Mouse (Mus musculus): Measurements from ENCODE around the gene Uqcrh. TPM values are rescaled to one million over a fixed set of nuclear protein-coding genes. Genes with fewer than 3 reads are reported as not detected.

Gene Uqcrh
- total and polyA plus RNA-seq, 2 experiments from 2014 or later = 1,032 to 2,231 TPM

GRCm38 (mm10) chr4:116105278-116105677, 30.4 kb upstream of the Uqcrh start:
- H3K9ac ChIP-seq (replicated peaks; ENCODE audit: low read depth, low read length) = no peak overlapping the region
- no peak overlapping the region for H3K4me3 ChIP-seq (ENCODE audit: low read depth, low read length)
- 91% methylated on average over 5 of the region's 5 CpGs for WGBS
- H3K27me3 ChIP-seq (ENCODE audit: control insufficient read depth, insufficient read depth, low read length) = no peaks in the 10 kb centered on the region
- H3K36me3 ChIP-seq (replicated peaks; ENCODE audit: control insufficient read depth, insufficient read depth, low read length) = peaks cover 18% of the 10 kb centered on the region; the same call in 1 of the 2 replicates
- H3K4me2 ChIP-seq (ENCODE audit: low read depth, low read length) = no peak overlapping the region
- no peaks in the 10 kb centered on the region for H3K4me1 ChIP-seq (ENCODE audit: control insufficient read depth, insufficient read depth)
- no peak for ATAC-seq (ENCODE audit: insufficient read depth, low read depth)
- no peak for DNase-seq (ENCODE audit: low spot score)
- H3K9me3 ChIP-seq (replicated peaks; ENCODE audit: control insufficient read depth, low read length) = no peaks in the 10 kb centered on the region
- H3K27ac ChIP-seq (ENCODE audit: low read depth) = no peak overlapping the region
- no peak for TF ChIP-seq CTCF (IDR thresholded peaks at IDR 0.05; ENCODE audit: low read depth)
- no peak for TF ChIP-seq EP300 (IDR thresholded peaks at IDR 0.05; ENCODE audit: low read depth)

DNA sequence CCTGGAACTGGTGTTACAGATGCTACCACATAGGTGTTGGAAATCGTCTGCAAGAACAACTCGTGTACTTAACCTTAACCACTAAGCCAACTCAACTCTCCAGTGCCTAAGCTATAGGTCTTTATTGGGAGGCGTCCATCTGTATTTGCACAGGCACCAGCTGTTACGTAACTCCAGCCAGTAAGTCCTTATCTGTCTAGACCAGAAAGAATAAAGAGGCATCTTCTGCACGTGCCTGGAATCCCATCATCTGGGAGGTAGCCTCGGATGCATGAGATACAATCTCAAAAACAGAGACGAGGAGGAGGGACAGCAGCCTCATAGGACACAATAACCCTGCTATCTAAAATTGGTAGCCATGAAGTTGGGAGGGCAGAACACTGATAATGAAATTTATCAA, 26.1 kb upstream of the Uqcrh start:
- no peak for TF ChIP-seq EP300 (IDR thresholded peaks at IDR 0.05; ENCODE audit: low read depth)
- TF ChIP-seq CTCF (IDR thresholded peaks at IDR 0.05; ENCODE audit: low read depth) = no peak
- Histone ChIP-seq H3K4me3 (ENCODE audit: low read depth, low read length) (no peak overlapping the region), H3K9me3 (replicated peaks; ENCODE audit: control insufficient read depth, low read length) (no peaks in the 10 kb centered on the region), H3K9ac (replicated peaks; ENCODE audit: low read depth, low read length) (no peak overlapping the region), H3K27me3 (ENCODE audit: control insufficient read depth, insufficient read depth, low read length) (no peaks in the 10 kb centered on the region), H3K4me1 (ENCODE audit: control insufficient read depth, insufficient read depth) (no peaks in the 10 kb centered on the region), H3K4me2 (ENCODE audit: low read depth, low read length) (no peak overlapping the region), H3K27ac (ENCODE audit: low read depth) (no peak overlapping the region), H3K36me3 (replicated peaks; ENCODE audit: control insufficient read depth, insufficient read depth, low read length) (peaks cover 57% of the 10 kb centered on the region)
- ATAC-seq (ENCODE audit: insufficient read depth, low read depth) (no peak), DNase-seq (ENCODE audit: low spot score) (no peak)
- 76% methylated on average over 7 of the region's 7 CpGs for WGBS

- H3K27ac ChIP-seq (ENCODE audit: low read depth) = no peak overlapping the region
- no peak overlapping the region for H3K4me3 ChIP-seq (ENCODE audit: low read depth, low read length)
- no peak for TF ChIP-seq EP300 (IDR thresholded peaks at IDR 0.05; ENCODE audit: low read depth)
- TF ChIP-seq CTCF (IDR thresholded peaks at IDR 0.05; ENCODE audit: low read depth) = no peak
- H3K4me1 ChIP-seq (ENCODE audit: control insufficient read depth, insufficient read depth) = no peaks in the 10 kb centered on the region
- ATAC-seq (ENCODE audit: insufficient read depth, low read depth) (no peak), DNase-seq (ENCODE audit: low spot score) (no peak)
- H3K9ac ChIP-seq (replicated peaks; ENCODE audit: low read depth, low read length) = no peak overlapping the region
- H3K9me3 ChIP-seq (replicated peaks; ENCODE audit: control insufficient read depth, low read length) = no peaks in the 10 kb centered on the region
- H3K36me3 ChIP-seq (replicated peaks; ENCODE audit: control insufficient read depth, insufficient read depth, low read length) = peaks cover 80% of the 10 kb centered on the region
- no peaks in the 10 kb centered on the region for H3K27me3 ChIP-seq (ENCODE audit: control insufficient read depth, insufficient read depth, low read length)
- WGBS = 76% methylated on average over 8 of the region's 8 CpGs
- H3K4me2 ChIP-seq (ENCODE audit: low read depth, low read length) = no peak overlapping the region
These were observed 22.3 kb upstream of the Uqcrh start for GRCm38 (mm10) chr4:116097211-116097610.

DNA sequence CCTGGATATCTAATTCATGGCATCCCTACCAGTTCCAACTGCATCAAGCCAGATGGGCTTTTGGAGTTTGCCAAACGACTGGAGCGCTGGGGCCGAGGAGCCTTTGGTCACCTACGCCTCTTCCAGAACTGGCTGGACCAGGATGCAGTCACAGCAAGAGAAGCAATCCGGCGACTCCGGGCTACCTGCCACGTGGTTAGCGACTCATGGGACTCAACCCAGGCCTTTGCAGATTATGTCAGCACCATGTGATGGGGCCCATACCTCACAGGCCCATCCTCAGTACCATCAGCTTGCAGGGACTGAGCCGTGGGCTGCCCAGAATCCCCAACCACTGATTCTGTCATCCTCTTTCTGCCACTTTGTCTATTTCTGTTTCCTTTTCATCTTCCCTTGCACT, 21.4 kb upstream of the Uqcrh start:
- H3K36me3 ChIP-seq (replicated peaks; ENCODE audit: control insufficient read depth, insufficient read depth, low read length) = peaks cover 89% of the 10 kb centered on the region
- WGBS = 82% methylated on average over 10 of the region's 10 CpGs
- no peaks in the 10 kb centered on the region for H3K4me1 ChIP-seq (ENCODE audit: control insufficient read depth, insufficient read depth)
- ATAC-seq (ENCODE audit: insufficient read depth, low read depth) (no peak), DNase-seq (ENCODE audit: low spot score) (no peak)
- no peak overlapping the region for H3K4me2 ChIP-seq (ENCODE audit: low read depth, low read length)
- no peaks in the 10 kb centered on the region for H3K27me3 ChIP-seq (ENCODE audit: control insufficient read depth, insufficient read depth, low read length)
- no peak overlapping the region for H3K27ac ChIP-seq (ENCODE audit: low read depth)
- H3K9me3 ChIP-seq (replicated peaks; ENCODE audit: control insufficient read depth, low read length) = no peaks in the 10 kb centered on the region
- no peak overlapping the region for H3K9ac ChIP-seq (replicated peaks; ENCODE audit: low read depth, low read length)
- H3K4me3 ChIP-seq (ENCODE audit: low read depth, low read length) = no peak overlapping the region
- TF ChIP-seq CTCF (IDR thresholded peaks at IDR 0.05; ENCODE audit: low read depth) (no peak), EP300 (IDR thresholded peaks at IDR 0.05; ENCODE audit: low read depth) (no peak)

GRCm38 (mm10) chr4:116088510-116089249, 13.8 kb upstream of the Uqcrh start:
- Histone ChIP-seq H3K9me3 (replicated peaks; ENCODE audit: control insufficient read depth, low read length) (no peaks in the 10 kb centered on the region), H3K27me3 (ENCODE audit: control insufficient read depth, insufficient read depth, low read length) (no peaks in the 10 kb centered on the region), H3K9ac (replicated peaks; ENCODE audit: low read depth, low read length) (no peak overlapping the region), H3K4me2 (ENCODE audit: low read depth, low read length) (no peak overlapping the region), H3K4me1 (ENCODE audit: control insufficient read depth, insufficient read depth) (no peaks in the 10 kb centered on the region), H3K36me3 (replicated peaks; ENCODE audit: control insufficient read depth, insufficient read depth, low read length) (peaks cover 87% of the 10 kb centered on the region), H3K27ac (ENCODE audit: low read depth) (no peak overlapping the region), H3K4me3 (ENCODE audit: low read depth, low read length) (no peak overlapping the region)
- DNase-seq (ENCODE audit: low spot score) = no peak
- TF ChIP-seq CTCF (IDR thresholded peaks at IDR 0.05; ENCODE audit: low read depth) (no peak), EP300 (IDR thresholded peaks at IDR 0.05; ENCODE audit: low read depth) (no peak)
- no peak for ATAC-seq (ENCODE audit: insufficient read depth, low read depth)
- 82% methylated on average over 23 of the region's 23 CpGs for WGBS
